Mouse (Mus musculus) adrenal gland, adult 10 weeks (tissue): ENCODE data around the gene Stard3. TPM values are rescaled to one million over a fixed set of nuclear protein-coding genes. Genes with fewer than 3 reads are reported as not detected.

Experiments
- polyA plus RNA-seq: library from polyadenylated mRNA; stranded (reverse); fragments of 350-450 nt; fragmentation: Illumina TruSeq; extraction: RNeasy Lipid Tissue Mini Kit (QIAGEN cat#74804); gene quantifications from one replicate; pipeline ENCODE4 v1.2.3, GENCODE M21; 2014; ENCODE audit warnings: low read depth, low replicate concordance

Gene Stard3
- polyA plus RNA-seq, result 1.4 TPM

GRCm38 (mm10) chr11:98358161-98359083 is at the start of gene Stard3:
TSS of gene Stard3 (plus strand) at chr11:98358368.

GRCm38 (mm10) chr11:98329081-98329959 is 28.8 kb upstream of the Stard3 start, which contains the start of gene Neurod2:
TSS of gene Neurod2 (minus strand) at chr11:98329648.

GRCm38 (mm10) chr11:98348083-98348961 is 9.8 kb upstream of the Stard3 start, which contains the start of gene Ppp1r1b:
TSS of gene Ppp1r1b (plus strand) at chr11:98348404.

GRCm38 (mm10) chr11:98383261-98384030 is 25.3 kb downstream of the Stard3 start, which contains the start of gene Tcap:
TSS of gene Tcap (plus strand) at chr11:98383811.

GRCm38 (mm10) chr11:98385638-98386585 is 27.7 kb downstream of the Stard3 start, which contains the start of gene Pnmt:
TSS of gene Pnmt (plus strand) at chr11:98386450.

GRCm38 (mm10) chr11:98400161-98400726 is 42.1 kb downstream of the Stard3 start, which contains the start of gene Pgap3:
TSS of gene Pgap3 (minus strand) at chr11:98400490.

GRCm38 (mm10) chr11:98412273-98412796 is 54.2 kb downstream of the Stard3 start, which contains the start of gene Erbb2:
TSS of gene Erbb2 (plus strand) at chr11:98412470.

Other genes with a start within 250 kb of the Stard3 start
- 30.2 TPM for gene Fbxl20, start 208.0 kb upstream of the Stard3 start, polyA plus RNA-seq
- gene Med1, start 165.1 kb upstream of the Stard3 start, polyA plus RNA-seq, result 59.5 TPM
- 40.4 TPM for gene Cdk12, start 155.3 kb upstream of the Stard3 start, polyA plus RNA-seq
- gene Neurod2, start 28.7 kb upstream of the Stard3 start, polyA plus RNA-seq, result not detected
- gene Ppp1r1b, start 10.0 kb upstream of the Stard3 start, polyA plus RNA-seq, result not detected
- not detected for gene Tcap, start 25.4 kb downstream of the Stard3 start, polyA plus RNA-seq
- gene Pnmt, start 28.1 kb downstream of the Stard3 start, polyA plus RNA-seq, result not detected
- 0.35 TPM for gene Pgap3, start 42.1 kb downstream of the Stard3 start, polyA plus RNA-seq
- 0.23 TPM for gene Erbb2, start 54.1 kb downstream of the Stard3 start, polyA plus RNA-seq
- gene Mien1, start 80.6 kb downstream of the Stard3 start, polyA plus RNA-seq, result 46.0 TPM
- gene Grb7, start 88.0 kb downstream of the Stard3 start, polyA plus RNA-seq, result not detected
- 0.52 TPM for gene Ikzf3, start 187.7 kb downstream of the Stard3 start, polyA plus RNA-seq
- not detected for gene Zpbp2, start 192.7 kb downstream of the Stard3 start, polyA plus RNA-seq
- gene Ormdl3, start 229.0 kb downstream of the Stard3 start, polyA plus RNA-seq, result 19.8 TPM
- not detected for gene Lrrc3c, start 239.9 kb downstream of the Stard3 start, polyA plus RNA-seq